Mouse (Mus musculus) spleen, adult 12 weeks (tissue): ENCODE data around the gene Crtc1.

Experiments
- DNase-seq: peaks from one replicate; pipeline ENCODE4 v3.0.0; 2022; ENCODE audit warnings: low spot score

Crtc1 gene

GRCm38 (mm10) chr8:70383287-70383686, 56.1 kb downstream of the Crtc1 start:
- peak; percentile 37 for DNase-seq

GRCm38 (mm10) chr8:70380069-70380468, 59.3 kb downstream of the Crtc1 start:
- DNase-seq: no peak

- DNase-seq: no peak
Measured at GRCm38 (mm10) chr8:70377049-70377448, 62.3 kb downstream of the Crtc1 start.

- no peak for DNase-seq
Measured at GRCm38 (mm10) chr8:70376275-70376741, 63.1 kb downstream of the Crtc1 start.

GRCm38 (mm10) chr8:70375212-70375859, 64.0 kb downstream of the Crtc1 start:
- DNase-seq: no peak

- DNase-seq: peak; percentile 65
Measured at GRCm38 (mm10) chr8:70374318-70374927, 65.0 kb downstream of the Crtc1 start.

- no peak for DNase-seq
Measured at GRCm38 (mm10) chr8:70373397-70374317, 65.7 kb downstream of the Crtc1 start, which contains the start of gene Comp. Gene Comp (plus strand): TSS chr8:70373558.

- DNase-seq: no peak
Measured at GRCm38 (mm10) chr8:70371951-70372350, 67.4 kb downstream of the Crtc1 start.

- DNase-seq: no peak
Measured at GRCm38 (mm10) chr8:70370476-70370875, 68.9 kb downstream of the Crtc1 start.

GRCm38 (mm10) chr8:70366588-70366987, 72.8 kb downstream of the Crtc1 start:
- no peak for DNase-seq

- DNase-seq: no peak
Measured at GRCm38 (mm10) chr8:70364066-70364465, 75.3 kb downstream of the Crtc1 start.

- DNase-seq: no peak
Measured at GRCm38 (mm10) chr8:70361484-70362032, 77.8 kb downstream of the Crtc1 start.

GRCm38 (mm10) chr8:70360769-70361168, 78.6 kb downstream of the Crtc1 start:
- DNase-seq: no peak

GRCm38 (mm10) chr8:70359411-70359810, 80.0 kb downstream of the Crtc1 start:
- DNase-seq: no peak

GRCm38 (mm10) chr8:70356111-70356510, 83.3 kb downstream of the Crtc1 start:
- no peak for DNase-seq

GRCm38 (mm10) chr8:70354004-70354403, 85.4 kb downstream of the Crtc1 start:
- no peak for DNase-seq

GRCm38 (mm10) chr8:70353194-70353817, 86.1 kb downstream of the Crtc1 start, which contains the start of gene Upf1:
Gene Upf1 (minus strand): TSS chr8:70353278.
- DNase-seq: peak; percentile 99

GRCm38 (mm10) chr8:70352657-70353151, 86.7 kb downstream of the Crtc1 start:
- peak; percentile 60 for DNase-seq

GRCm38 (mm10) chr8:70352000-70352384, 87.4 kb downstream of the Crtc1 start:
- DNase-seq: no peak

- no peak for DNase-seq
Measured at GRCm38 (mm10) chr8:70351035-70351999, 88.1 kb downstream of the Crtc1 start.
